Mouse (Mus musculus): ENCODE measurements around the gene Olfr572.

GRCm38 (mm10) chr7:102958593-102958992 is 34.4 kb downstream of the Olfr572 start, which contains the start of gene Olfr575:
- TF ChIP-seq USF1 (IDR thresholded peaks at IDR 0.05; ENCODE audit: low read depth) (no peak), E2F4 (IDR thresholded peaks at IDR 0.05; ENCODE audit: insufficient read depth) (no peak), POLR2A (IDR thresholded peaks at IDR 0.05; ENCODE audit: insufficient read length, low read depth) (no peak), MYOG (IDR thresholded peaks at IDR 0.05; ENCODE audit: control insufficient read depth in 1 of 3, insufficient read depth in 1 of 3, insufficient read length in 2 of 3, low read depth in 2 of 3) (no peak), REST (IDR thresholded peaks at IDR 0.05; ENCODE audit: insufficient read depth, insufficient read length) (no peak), MYOD1 (IDR thresholded peaks at IDR 0.05; ENCODE audit: control insufficient read depth in 1 of 3, insufficient read length in 2 of 3, low read depth in 2 of 3) (no peak), POLR2AphosphoS2 (IDR thresholded peaks at IDR 0.05; ENCODE audit: insufficient read length, low read depth) (no peak)
